Mouse (Mus musculus) neural tube, embryonic 14.5 days (tissue): ENCODE data around the gene Cfap73. TPM values are rescaled to one million over a fixed set of nuclear protein-coding genes. Genes with fewer than 3 reads are reported as not detected.

Experiments used
- ATAC-seq: fragments of 200-750 bp; cut with Nextera tagmentation; 2 replicates; pipeline ENCODE4 v1.8.0; 2017; ENCODE audit warnings: low read depth, mild to moderate bottlenecking, moderate TSS enrichment, moderate library complexity
- H3K27ac ChIP-seq: fragments of 300-500 bp; sonication (generic); 2 replicates; pipeline ENCODE4 v1.5.1; 2014; ENCODE audit warnings: low read depth, mild to moderate bottlenecking, control low read depth, low read length, moderate library complexity, mixed read lengths
- H3K27me3 ChIP-seq: fragments of 300-500 bp; sonication (generic); 2 replicates; pipeline ENCODE4 v1.6.1; 2014; ENCODE audit warnings: low read length; ENCODE audit not compliant: control insufficient read depth, insufficient read depth
- H3K36me3 ChIP-seq: fragments of 300-500 bp; sonication (generic); 2 replicates; pipeline ENCODE4 v1.6.1; 2014; ENCODE audit warnings: low read length, mixed read lengths; ENCODE audit not compliant: control insufficient read depth, insufficient read depth
- H3K4me1 ChIP-seq: fragments of 300-500 bp; sonication (generic); 2 replicates; pipeline ENCODE4 v1.6.1; 2014; ENCODE audit warnings: low read length; ENCODE audit not compliant: control insufficient read depth, insufficient read depth
- H3K4me2 ChIP-seq: fragments of 300-500 bp; sonication (generic); 2 replicates; pipeline ENCODE4 v1.6.1; 2014; ENCODE audit warnings: mild to moderate bottlenecking, low read depth, low read length, control low read depth
- H3K4me3 ChIP-seq: fragments of 300-500 bp; sonication (generic); 2 replicates; pipeline ENCODE4 v1.5.1; 2014; ENCODE audit warnings: low read depth, low read length, control low read depth, mixed read lengths
- H3K9ac ChIP-seq: fragments of 300-500 bp; sonication (generic); replicated peaks from 2 replicates; pipeline ENCODE4 v1.6.1; 2014; ENCODE audit warnings: low read depth, mild to moderate bottlenecking, control low read depth, low read length, mixed read lengths
- H3K9me3 ChIP-seq: fragments of 300-500 bp; sonication (generic); 2 replicates; pipeline ENCODE4 v1.6.1; 2016; ENCODE audit warnings: low read length; ENCODE audit not compliant: control insufficient read depth
- WGBS: fragments of 180-500 bp; shearing (Covaris S2); extraction: QIAGEN DNeasy Blood & Tissue Kit; methylation state at CpG from one replicate; pipeline ENCODE4 v1.1.7; 2014; 5-methylcytosine and 5-hydroxymethylcytosine counted together
- polyA plus RNA-seq: library from polyadenylated mRNA; unstranded; fragments of >200 nt; fragmentation: Nextera tagmentation; extraction: Ambion mirVana; gene quantifications from 2 replicates; pipeline ENCODE4 v1.2.1, GENCODE M21; 2014

Cfap73 gene
- polyA plus RNA-seq, 1 experiment from 2014 or later = 0.46 TPM

DNA sequence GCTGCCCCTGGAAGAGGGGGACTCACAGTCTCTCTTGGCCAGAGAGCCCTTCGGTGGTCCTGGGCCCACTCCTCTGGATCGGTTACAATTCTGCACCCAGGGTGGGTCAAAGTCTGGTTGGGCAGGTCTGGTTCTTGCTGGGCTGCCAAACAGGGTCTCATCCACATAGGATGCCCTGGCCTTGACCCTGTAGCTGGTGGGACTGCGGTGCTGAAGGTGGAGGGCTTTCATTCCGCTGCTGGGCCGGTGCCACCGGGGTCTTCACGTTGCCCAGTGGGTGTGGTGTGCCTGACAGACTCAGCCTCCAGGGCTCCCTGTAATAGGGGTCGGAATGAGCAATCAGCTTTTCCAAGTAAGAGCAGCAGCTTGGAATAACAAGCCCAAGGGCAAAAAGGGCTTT, 22.6 kb downstream of the Cfap73 start:
- Histone ChIP-seq H3K4me2 (peak overlapping the region; percentile 85), H3K27ac (no peak overlapping the region), H3K36me3 (no peaks in the 10 kb centered on the region), H3K4me3 (peak overlapping the region; percentile 60), H3K27me3 (no peaks in the 10 kb centered on the region), H3K9me3 (no peaks in the 10 kb centered on the region), H3K4me1 (peaks cover 22% of the 10 kb centered on the region), H3K9ac (peak overlapping the region; percentile 57)
- ATAC-seq = no peak
- WGBS = 48% methylated on average over 8 of the region's 8 CpGs

DNA sequence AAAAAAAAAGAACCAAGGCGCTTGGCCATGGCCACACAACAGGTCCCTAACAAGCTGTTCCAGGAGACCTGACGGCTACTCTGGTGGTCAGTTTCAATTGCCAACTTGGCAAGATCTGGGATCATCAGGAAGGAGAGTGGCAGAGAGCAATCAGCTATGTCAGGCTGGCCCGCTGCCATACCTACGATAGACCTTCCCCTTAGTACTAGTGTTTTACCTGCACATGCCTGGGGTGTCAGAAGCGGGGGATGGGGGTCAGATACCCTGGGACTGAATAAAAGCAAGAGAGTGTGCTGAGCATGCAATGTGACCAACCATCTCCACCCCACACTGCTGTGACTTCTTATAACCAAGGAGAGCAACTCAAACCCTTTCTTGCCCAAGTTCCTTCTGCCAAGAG, 23.1 kb downstream of the Cfap73 start:
- H3K27ac ChIP-seq = no peak overlapping the region
- peaks cover 22% of the 10 kb centered on the region for H3K4me1 ChIP-seq
- no peaks in the 10 kb centered on the region for H3K9me3 ChIP-seq
- no peak for ATAC-seq
- peak overlapping the region; percentile 85; the same call in 1 of the 2 replicates for H3K4me2 ChIP-seq
- H3K27me3 ChIP-seq = no peaks in the 10 kb centered on the region
- peak overlapping the region; percentile 57; the same call in 1 of the 2 replicates for H3K9ac ChIP-seq
- H3K36me3 ChIP-seq = no peaks in the 10 kb centered on the region
- H3K4me3 ChIP-seq = peak overlapping the region; percentile 60
- WGBS = 95% methylated on average over 5 of the region's 5 CpGs

DNA sequence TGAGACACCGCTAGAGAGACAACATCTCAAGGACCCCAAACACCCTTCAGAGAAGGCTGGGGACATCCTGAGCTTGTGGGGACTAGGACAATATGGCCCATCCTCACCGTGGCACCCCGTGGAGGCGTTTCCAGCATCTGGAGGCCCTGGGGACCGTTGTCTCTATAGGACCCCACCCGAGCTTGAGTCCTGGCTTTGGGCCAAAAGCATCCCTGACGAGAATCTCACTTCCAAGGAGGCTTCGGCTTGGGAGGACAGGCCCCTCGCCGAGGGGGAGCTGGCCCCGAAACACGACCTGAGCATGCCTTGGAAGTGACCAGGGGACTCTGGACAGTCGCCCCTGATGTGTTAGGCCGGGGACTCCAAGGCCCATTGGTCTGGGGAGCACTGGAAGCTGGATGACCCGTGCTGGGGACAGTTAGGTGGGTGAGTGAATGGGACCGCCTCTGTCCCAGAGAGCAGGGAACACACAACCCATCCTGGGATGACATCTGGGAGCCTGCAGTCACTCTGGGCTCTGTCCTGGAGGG, 24.7 kb downstream of the Cfap73 start:
- Histone ChIP-seq H3K4me3 (no peak overlapping the region), H3K36me3 (no peaks in the 10 kb centered on the region), H3K27me3 (no peaks in the 10 kb centered on the region), H3K4me1 (peaks cover 27% of the 10 kb centered on the region), H3K9ac (no peak overlapping the region), H3K4me2 (no peak overlapping the region; the same call in 1 of the 2 replicates), H3K27ac (no peak overlapping the region), H3K9me3 (no peaks in the 10 kb centered on the region)
- no peak for ATAC-seq
- 79% methylated on average over 16 of the region's 16 CpGs for WGBS

DNA sequence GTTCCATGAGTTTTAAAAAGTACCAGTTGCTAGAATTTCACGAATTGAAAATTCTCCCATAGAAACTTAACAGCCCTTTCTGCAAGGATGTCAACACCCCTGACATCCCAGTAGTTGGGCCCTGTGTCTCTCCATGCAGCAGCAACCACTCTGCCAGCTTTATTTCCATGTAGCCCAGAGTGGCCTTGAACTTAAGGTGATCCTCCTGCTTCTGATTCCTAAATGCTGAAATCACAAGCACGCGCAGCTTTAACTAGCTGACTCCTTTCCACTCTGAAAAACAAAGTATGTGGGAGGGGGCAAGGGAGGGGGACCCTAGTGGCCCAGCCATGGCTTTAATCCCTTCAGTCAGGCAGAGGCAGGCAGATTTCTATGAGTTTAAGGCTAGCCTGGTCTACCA, 26.7 kb downstream of the Cfap73 start:
- Histone ChIP-seq H3K9ac (no peak overlapping the region), H3K4me1 (peaks cover 19% of the 10 kb centered on the region), H3K9me3 (no peaks in the 10 kb centered on the region), H3K27me3 (no peaks in the 10 kb centered on the region), H3K4me2 (no peak overlapping the region), H3K36me3 (no peaks in the 10 kb centered on the region), H3K4me3 (no peak overlapping the region), H3K27ac (no peak overlapping the region)
- WGBS = 72% methylated on average over 3 of the region's 3 CpGs
- no peak for ATAC-seq

DNA sequence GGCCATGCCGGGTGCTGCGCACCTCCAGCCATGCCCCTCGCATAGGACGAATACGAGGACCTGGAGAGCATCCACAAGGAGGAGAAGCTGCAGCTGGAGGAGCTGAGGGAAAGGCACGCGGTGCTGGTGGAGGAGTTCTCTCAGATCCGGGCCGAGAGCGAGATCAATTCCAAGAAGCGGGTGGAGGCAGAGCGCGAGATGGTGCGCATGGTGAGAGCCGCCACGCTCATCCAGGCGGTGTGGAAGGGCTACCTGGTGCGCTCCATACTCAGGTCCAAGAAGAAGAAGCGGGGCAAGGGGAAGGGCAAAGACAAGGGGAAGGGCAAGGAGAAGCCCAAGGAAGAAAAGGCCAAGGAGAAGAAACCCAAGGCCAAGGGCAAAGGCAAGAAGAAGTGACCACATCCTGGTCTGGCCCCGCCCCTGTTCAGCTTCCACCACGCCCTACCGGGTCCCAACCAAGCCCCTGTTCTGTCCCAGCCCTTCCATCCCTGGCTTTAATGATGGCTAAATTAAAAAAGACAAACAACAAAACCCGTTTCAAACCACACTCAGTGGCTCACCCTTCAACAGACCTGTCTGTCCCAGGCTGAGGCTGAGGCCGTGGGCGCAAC, 27.3 kb downstream of the Cfap73 start:
- Histone ChIP-seq H3K27ac (no peak overlapping the region), H3K36me3 (no peaks in the 10 kb centered on the region), H3K4me1 (peaks cover 18% of the 10 kb centered on the region), H3K4me3 (no peak overlapping the region), H3K9ac (no peak overlapping the region), H3K4me2 (no peak overlapping the region), H3K9me3 (no peaks in the 10 kb centered on the region), H3K27me3 (no peaks in the 10 kb centered on the region)
- WGBS = 69% methylated on average over 25 of the region's 25 CpGs
- no peak for ATAC-seq

DNA sequence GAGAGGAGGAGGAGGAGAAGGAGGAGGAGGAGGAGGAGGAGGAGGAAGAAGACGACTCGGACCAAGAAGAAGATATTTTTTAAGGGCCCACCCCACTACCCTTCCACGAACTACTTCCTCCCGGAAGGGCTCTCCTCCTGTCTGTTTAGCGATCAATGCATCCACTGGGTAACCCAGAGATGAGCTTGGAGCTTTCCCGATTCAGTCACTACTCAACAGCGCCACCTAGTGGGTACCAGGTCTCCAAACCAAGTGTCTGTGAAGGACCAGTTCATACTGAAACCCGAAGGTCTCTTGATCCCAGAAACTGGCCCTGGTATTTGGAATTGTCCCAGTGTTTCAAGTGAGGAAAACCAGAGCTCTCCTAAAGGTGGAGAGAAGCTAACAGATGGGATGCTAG, 28.3 kb downstream of the Cfap73 start:
- WGBS = 1% methylated on average over 8 of the region's 8 CpGs
- H3K9ac ChIP-seq = 0 out of 2 replicates have a peak overlapping the region, but pooled peaks have one; percentile 39

DNA sequence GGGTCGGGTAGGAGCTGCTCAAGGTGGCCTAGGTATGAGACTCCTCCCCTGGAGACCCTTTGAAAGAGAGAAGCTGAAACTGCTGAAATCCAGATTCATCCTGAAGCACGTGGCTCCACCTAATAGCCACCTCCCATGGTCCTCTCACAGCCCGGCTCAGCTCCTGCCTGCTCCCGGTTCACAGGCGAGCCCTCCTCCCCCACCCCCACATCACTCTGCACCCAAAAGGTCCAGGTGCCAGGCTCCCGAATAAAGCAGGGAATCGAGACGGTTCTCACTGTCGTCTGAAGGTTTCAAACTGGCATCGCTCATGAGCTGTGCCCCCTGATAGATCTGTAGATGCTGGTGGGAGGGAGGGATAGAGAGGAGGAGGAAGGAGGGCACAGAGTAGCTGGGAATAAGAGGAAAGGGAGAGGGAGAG, 28.8 kb downstream of the Cfap73 start:
- Histone ChIP-seq H3K4me3 (peak overlapping the region; percentile 26), H3K4me2 (peak overlapping the region; percentile 58), H3K27me3 (no peaks in the 10 kb centered on the region), H3K4me1 (peaks cover 7% of the 10 kb centered on the region; the same call in 1 of the 2 replicates), H3K9ac (peak overlapping the region; percentile 39; the same call in 1 of the 2 replicates), H3K9me3 (no peaks in the 10 kb centered on the region), H3K36me3 (no peaks in the 10 kb centered on the region), H3K27ac (peak overlapping the region; percentile 64)
- peak; percentile 44 for ATAC-seq
- WGBS = 4% methylated on average over 10 of the region's 10 CpGs

More for the DNA sequence above, 28.3 kb downstream of the Cfap73 start:
- Histone ChIP-seq H3K4me2 (peak overlapping the region; percentile 58), H3K27me3 (no peaks in the 10 kb centered on the region), H3K36me3 (no peaks in the 10 kb centered on the region), H3K4me1 (peaks cover 8% of the 10 kb centered on the region), H3K27ac (no peak overlapping the region), H3K4me3 (peak overlapping the region; percentile 26; the same call in 1 of the 2 replicates), H3K9me3 (no peaks in the 10 kb centered on the region)
- ATAC-seq = peak; percentile 77

DNA sequence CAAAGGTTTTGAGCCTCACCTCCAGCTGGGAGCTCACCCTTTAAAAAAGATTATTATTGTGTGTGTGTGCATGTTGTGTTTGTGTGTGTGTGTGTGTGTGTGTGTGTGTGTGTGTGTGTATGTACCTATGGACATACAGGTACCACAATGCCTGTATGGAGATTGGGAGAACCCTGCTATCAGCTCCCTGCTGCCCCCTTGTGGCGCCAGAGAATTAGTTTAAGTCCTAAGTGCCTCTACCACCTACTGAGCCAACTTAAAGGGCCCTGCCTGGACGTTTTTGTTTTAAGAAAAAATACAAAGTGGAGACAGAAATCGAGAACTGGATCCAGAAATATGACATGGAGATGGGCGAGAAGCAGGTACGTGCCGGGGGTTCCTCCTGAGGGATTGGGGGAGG, 29.2 kb downstream of the Cfap73 start:
- Histone ChIP-seq H3K27ac (no peak overlapping the region), H3K4me3 (peak overlapping the region; percentile 26; the same call in 1 of the 2 replicates), H3K27me3 (no peaks in the 10 kb centered on the region), H3K36me3 (no peaks in the 10 kb centered on the region), H3K9me3 (no peaks in the 10 kb centered on the region), H3K4me1 (peaks cover 7% of the 10 kb centered on the region; the same call in 1 of the 2 replicates), H3K9ac (peak overlapping the region; percentile 39; the same call in 1 of the 2 replicates), H3K4me2 (peak overlapping the region; percentile 58)
- WGBS = under 1% methylated on average over 6 of the region's 6 CpGs
- peak; percentile 36; the same call in 1 of the 2 replicates for ATAC-seq

DNA sequence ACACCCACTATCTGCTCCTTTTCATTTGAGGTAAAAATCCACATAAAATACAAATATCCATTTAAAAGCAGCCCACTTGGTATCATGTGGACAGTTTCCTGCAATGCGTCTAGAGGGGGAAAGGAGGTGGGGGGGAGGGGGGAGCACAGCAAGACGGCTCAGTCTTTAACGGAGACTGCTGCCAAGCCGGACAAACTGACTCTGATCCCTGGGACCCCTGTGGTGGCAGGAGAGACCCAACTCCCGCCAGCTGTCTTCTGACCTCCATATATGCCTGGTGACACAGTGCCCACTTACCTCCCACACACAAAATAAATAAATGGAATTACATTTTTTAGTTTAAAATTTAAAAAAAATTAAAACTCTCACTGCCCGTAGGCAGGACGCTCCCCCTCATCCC, 30.5 kb downstream of the Cfap73 start:
- WGBS = 65% methylated on average over 7 of the region's 7 CpGs
- Histone ChIP-seq H3K9me3 (no peaks in the 10 kb centered on the region), H3K27me3 (no peaks in the 10 kb centered on the region), H3K9ac (no peak overlapping the region), H3K4me1 (peaks cover 5% of the 10 kb centered on the region; the same call in 1 of the 2 replicates), H3K4me3 (no peak overlapping the region), H3K27ac (no peak overlapping the region), H3K4me2 (no peak overlapping the region), H3K36me3 (no peaks in the 10 kb centered on the region)
- ATAC-seq = no peak
